Mouse (Mus musculus): Measurements from ENCODE around the gene Gm20605. TPM values are rescaled to one million over a fixed set of nuclear protein-coding genes. Genes with fewer than 3 reads are reported as not detected.

Gene Gm20605
- polyA plus RNA-seq, 1 experiment from 2014 or later: 4.1 TPM

- Histone ChIP-seq H3K4me2 (no peak overlapping the region), H3K27ac (peak overlapping the region; percentile 71), H3K27me3 (no peaks in the 10 kb centered on the region), H3K9ac (no peak overlapping the region), H3K9me3 (replicated peaks) (no peaks in the 10 kb centered on the region), H3K4me1 (replicated peaks) (peaks cover 45% of the 10 kb centered on the region), H3K36me3 (no peaks in the 10 kb centered on the region), H3K4me3 (replicated peaks) (no peak overlapping the region)
- 62% methylated on average over 9 of the region's 9 CpGs for WGBS (ENCODE audit: insufficient replicate concordance)
- no peak for ATAC-seq (ENCODE audit: low read depth)
- DNase-seq: no peak
Observed at GRCm38 (mm10) chr5:137690531-137690930, 61.6 kb downstream of the Gm20605 start.

GRCm38 (mm10) chr5:137691881-137692280, 62.9 kb downstream of the Gm20605 start:
- DNase-seq: no peak
- H3K9ac ChIP-seq: no peak overlapping the region
- no peaks in the 10 kb centered on the region for H3K9me3 ChIP-seq (replicated peaks)
- H3K4me2 ChIP-seq: no peak overlapping the region
- no peak for ATAC-seq (ENCODE audit: low read depth)
- H3K4me3 ChIP-seq (replicated peaks): no peak overlapping the region
- H3K27ac ChIP-seq: no peak overlapping the region
- H3K27me3 ChIP-seq: no peaks in the 10 kb centered on the region
- peaks cover 40% of the 10 kb centered on the region for H3K4me1 ChIP-seq (replicated peaks)
- 36% methylated on average over 1 of the region's 1 CpGs for WGBS (ENCODE audit: insufficient replicate concordance)
- no peaks in the 10 kb centered on the region for H3K36me3 ChIP-seq

Other genes starting within 250 kb of the Gm20605 start
- 0.12 and 0.16 TPM in 2 replicates for gene Zan, start 152.1 kb upstream of the Gm20605 start, polyA plus RNA-seq (2015; fragmentation: Nextera tagmentation; extraction: Ambion mirVana)
- gene Pop7, start 126.7 kb upstream of the Gm20605 start, polyA plus RNA-seq (2015; fragmentation: Nextera tagmentation; extraction: Ambion mirVana): 45.7 and 46.1 TPM in 2 replicates
- 3.3 and 3.7 TPM in 2 replicates for gene Gigyf1, start 110.6 kb upstream of the Gm20605 start, polyA plus RNA-seq (2015; fragmentation: Nextera tagmentation; extraction: Ambion mirVana)
- gene Epo, start 95.9 kb upstream of the Gm20605 start, polyA plus RNA-seq (2015; fragmentation: Nextera tagmentation; extraction: Ambion mirVana): 0.96 and 1.2 TPM in 2 replicates
- gene Gnb2, start 95.7 kb upstream of the Gm20605 start, polyA plus RNA-seq (2015; fragmentation: Nextera tagmentation; extraction: Ambion mirVana): 139 and 159 TPM in 2 replicates
- gene Actl6b, start 75.7 kb upstream of the Gm20605 start, polyA plus RNA-seq (2015; fragmentation: Nextera tagmentation; extraction: Ambion mirVana): 0.14 and 0.16 TPM in 2 replicates
- gene Tfr2, start 59.3 kb upstream of the Gm20605 start, polyA plus RNA-seq (2015; fragmentation: Nextera tagmentation; extraction: Ambion mirVana): 41.5 and 45.7 TPM in 2 replicates
- gene Mospd3, start 28.1 kb upstream of the Gm20605 start, polyA plus RNA-seq (2015; fragmentation: Nextera tagmentation; extraction: Ambion mirVana): 32.3 and 32.8 TPM in 2 replicates
- gene Pcolce, start 15.4 kb upstream of the Gm20605 start, polyA plus RNA-seq (2015; fragmentation: Nextera tagmentation; extraction: Ambion mirVana): 15.5 and 16.1 TPM in 2 replicates
- gene Fbxo24, start 173 bp upstream of the Gm20605 start, polyA plus RNA-seq (2015; fragmentation: Nextera tagmentation; extraction: Ambion mirVana): 0.08 TPM in 1 of 2 replicates, not detected in the other
- gene Lrch4, start 54 bp upstream of the Gm20605 start, polyA plus RNA-seq (2015; fragmentation: Nextera tagmentation; extraction: Ambion mirVana): 24.8 and 32.0 TPM in 2 replicates
- gene Sap25, start 12.2 kb downstream of the Gm20605 start, polyA plus RNA-seq (2015; fragmentation: Nextera tagmentation; extraction: Ambion mirVana): 2.8 and 3.4 TPM in 2 replicates
- gene Irs3, start 16.5 kb downstream of the Gm20605 start, polyA plus RNA-seq (2015; fragmentation: Nextera tagmentation; extraction: Ambion mirVana): 0.13 TPM in 1 of 2 replicates, not detected in the other
- gene Agfg2, start 55.6 kb downstream of the Gm20605 start, polyA plus RNA-seq (2015; fragmentation: Nextera tagmentation; extraction: Ambion mirVana): 32.1 and 37.8 TPM in 2 replicates
- gene Nyap1, start 112.4 kb downstream of the Gm20605 start, polyA plus RNA-seq (2015; fragmentation: Nextera tagmentation; extraction: Ambion mirVana): 0.17 and 0.19 TPM in 2 replicates
- gene Tsc22d4, start 116.6 kb downstream of the Gm20605 start, polyA plus RNA-seq (2015; fragmentation: Nextera tagmentation; extraction: Ambion mirVana): 66.8 and 69.1 TPM in 2 replicates
- 17.8 and 20.1 TPM in 2 replicates for gene Ppp1r35, start 149.7 kb downstream of the Gm20605 start, polyA plus RNA-seq (2015; fragmentation: Nextera tagmentation; extraction: Ambion mirVana)
- gene Mepce, start 158.5 kb downstream of the Gm20605 start, polyA plus RNA-seq (2015; fragmentation: Nextera tagmentation; extraction: Ambion mirVana): 4.5 and 4.9 TPM in 2 replicates
- 3.5 and 4.8 TPM in 2 replicates for gene Zcwpw1, start 158.6 kb downstream of the Gm20605 start, polyA plus RNA-seq (2015; fragmentation: Nextera tagmentation; extraction: Ambion mirVana)
- 1.4 and 1.8 TPM in 2 replicates for gene Pilra, start 207.1 kb downstream of the Gm20605 start, polyA plus RNA-seq (2015; fragmentation: Nextera tagmentation; extraction: Ambion mirVana)
- 2.1 TPM in 2 replicates for gene Pilrb1, start 228.9 kb downstream of the Gm20605 start, polyA plus RNA-seq (2015; fragmentation: Nextera tagmentation; extraction: Ambion mirVana)
- gene Pilrb2, start 242.6 kb downstream of the Gm20605 start, polyA plus RNA-seq (2015; fragmentation: Nextera tagmentation; extraction: Ambion mirVana): 1.6 and 2.1 TPM in 2 replicates

Data from liver, embryonic 13.5 days (tissue).